Mouse (Mus musculus): ENCODE measurements around the gene Itpka.

Itpka gene

GRCm38 (mm10) chr2:119799181-119799960 lies 57.2 kb downstream of the Itpka start:
- H3K9me3 ChIP-seq (ENCODE audit: low read length): no peaks in the 10 kb centered on the region
- no peaks in the 10 kb centered on the region for H3K27me3 ChIP-seq (ENCODE audit: insufficient read depth, low read length)
- H3K4me1 ChIP-seq (replicated peaks; ENCODE audit: low read depth, low read length): peaks cover 72% of the 10 kb centered on the region
- H3K4me3 ChIP-seq (replicated peaks; ENCODE audit: low read length): peak overlapping the region; percentile 90
- TF ChIP-seq CTCF (conservative IDR thresholded peaks at IDR 0.05; ENCODE audit: low read length): no peak
- no peak for TF ChIP-seq NANOG (IDR thresholded peaks at IDR 0.05; ENCODE audit: borderline replicate concordance, low read length)
- no peak for TF ChIP-seq POU5F1 (IDR thresholded peaks at IDR 0.05; ENCODE audit: borderline replicate concordance, low read length)
- peaks cover 31% of the 10 kb centered on the region for H3K36me3 ChIP-seq (ENCODE audit: insufficient read depth, low read length)

DNA sequence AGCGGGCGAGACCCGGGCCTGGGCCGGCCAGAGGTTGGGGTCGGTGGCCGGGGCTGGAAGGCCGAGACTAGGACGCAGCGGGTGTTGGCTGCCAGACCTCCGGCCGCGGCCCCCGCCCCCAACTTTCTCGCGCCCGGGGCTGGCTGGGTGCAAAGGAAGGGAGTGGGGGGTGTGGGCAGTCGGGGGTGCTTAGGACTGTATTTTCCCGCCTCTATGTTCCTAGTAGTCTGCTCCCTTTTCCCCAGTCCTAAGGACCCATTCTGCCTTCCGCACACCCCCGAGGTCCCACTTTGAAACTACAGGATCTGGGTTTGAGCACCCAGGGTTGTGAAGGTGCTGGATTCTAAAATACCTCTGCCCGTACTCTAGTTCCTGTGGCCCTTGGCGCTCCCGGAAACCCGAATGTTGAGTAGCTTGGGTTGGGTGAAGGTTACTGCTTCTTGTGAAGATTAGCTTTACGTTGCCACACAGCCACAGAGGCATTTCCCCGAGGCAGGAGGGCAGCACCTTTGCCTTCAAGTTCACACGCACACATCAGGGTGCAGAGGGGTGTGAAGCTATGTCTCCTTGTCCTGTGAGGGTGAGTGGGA lies 57.9 kb downstream of the Itpka start:
- Histone ChIP-seq H3K4me1 (replicated peaks; ENCODE audit: low read depth, low read length) (peaks cover 76% of the 10 kb centered on the region), H3K9me3 (ENCODE audit: low read length) (no peaks in the 10 kb centered on the region), H3K4me3 (replicated peaks; ENCODE audit: low read length) (peak overlapping the region; percentile 90), H3K36me3 (ENCODE audit: insufficient read depth, low read length) (peaks cover 37% of the 10 kb centered on the region), H3K27me3 (ENCODE audit: insufficient read depth, low read length) (no peaks in the 10 kb centered on the region)
- TF ChIP-seq POU5F1 (IDR thresholded peaks at IDR 0.05; ENCODE audit: borderline replicate concordance, low read length) (no peak), NANOG (IDR thresholded peaks at IDR 0.05; ENCODE audit: borderline replicate concordance, low read length) (no peak), CTCF (conservative IDR thresholded peaks at IDR 0.05; ENCODE audit: low read length) (no peak)

Measured in E14TG2a.4 (cell line).